Mouse (Mus musculus) duodenum, adult 2 months (tissue): ENCODE results near the gene Atp6v1f. TPM values are rescaled to one million over a fixed set of nuclear protein-coding genes. Genes with fewer than 3 reads are reported as not detected.

Source experiments
- polyA plus RNA-seq: library from polyadenylated mRNA; depleted of rRNA; stranded (reverse); fragments of >200 nt; gene quantifications from 2 replicates; pipeline ENCODE4 v1.2.3, GENCODE M21; 2012; ENCODE audit warnings: low replicate concordance; rRNA removed

The Atp6v1f gene
- 203 and 282 TPM in 2 replicates for polyA plus RNA-seq

DNA sequence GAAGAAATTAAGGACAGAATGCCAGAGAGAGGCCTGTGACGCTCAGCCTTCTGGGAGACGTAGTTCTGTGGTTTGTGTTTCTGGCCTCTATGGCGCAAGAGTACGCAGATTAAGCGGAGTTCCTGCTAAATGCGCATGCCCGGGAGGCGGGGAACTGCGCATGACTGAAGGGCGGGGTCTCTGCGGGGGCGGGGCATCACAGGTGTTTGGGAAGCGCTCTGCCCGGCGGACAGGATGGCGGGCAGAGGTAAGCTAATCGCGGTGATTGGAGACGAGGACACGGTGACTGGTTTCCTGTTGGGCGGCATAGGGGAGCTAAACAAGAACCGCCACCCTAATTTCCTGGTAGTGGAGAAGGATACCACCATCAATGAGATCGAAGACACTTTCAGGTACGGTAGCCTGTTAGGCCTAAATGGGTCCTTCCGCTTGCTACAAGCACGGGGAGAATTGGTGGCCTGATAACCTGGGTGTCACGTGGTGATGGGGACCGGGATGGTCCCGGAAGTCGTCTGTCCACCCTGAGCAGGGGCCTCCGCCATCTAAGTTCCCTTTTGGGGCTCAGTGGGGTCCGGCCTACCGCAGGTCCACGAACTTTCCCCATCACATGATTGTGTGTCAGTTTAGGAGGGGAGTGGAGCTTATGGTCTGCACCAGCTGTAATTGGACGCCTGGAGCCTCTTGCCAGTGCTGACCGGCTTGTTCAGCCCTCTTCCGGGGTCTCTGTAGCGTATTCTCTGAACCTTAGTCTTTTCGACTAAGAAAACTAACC lies at the start of gene Atp6v1f:
Atp6v1f (plus strand) TSS at position 136 of the 772 bp plus-strand sequence.

DNA sequence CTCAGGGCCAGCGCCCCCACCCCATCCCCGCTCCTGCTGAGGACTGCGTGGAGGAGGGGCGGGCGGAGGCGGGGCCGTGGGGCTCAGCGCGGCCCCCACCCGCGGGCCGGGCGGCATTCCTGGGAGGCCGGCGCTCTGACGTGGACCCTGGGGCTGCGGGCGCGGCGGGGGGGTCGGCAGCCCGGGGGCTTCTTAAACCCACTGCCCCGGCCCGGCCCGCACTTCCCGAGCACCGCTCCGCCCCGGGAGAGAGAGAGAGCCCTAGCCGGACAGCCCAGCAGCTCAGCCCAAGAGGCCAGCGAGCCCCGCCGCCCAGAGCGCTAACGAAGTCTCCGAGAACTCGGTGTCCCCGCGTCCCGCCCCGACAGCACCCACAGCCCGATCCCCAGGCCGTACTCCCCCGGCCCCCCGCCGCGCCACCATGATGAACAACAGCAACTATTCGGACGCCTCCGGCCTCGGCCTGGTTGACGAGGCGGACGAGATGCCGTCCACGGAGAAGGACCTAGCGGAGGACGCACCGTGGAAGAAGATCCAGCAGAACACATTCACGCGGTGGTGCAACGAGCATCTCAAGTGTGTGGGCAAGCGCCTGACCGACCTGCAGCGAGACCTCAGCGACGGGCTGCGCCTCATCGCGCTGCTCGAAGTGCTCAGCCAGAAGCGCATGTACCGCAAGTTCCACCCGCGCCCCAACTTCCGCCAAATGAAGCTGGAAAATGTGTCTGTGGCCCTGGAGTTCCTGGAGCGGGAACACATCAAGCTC lies 34.3 kb upstream of the Atp6v1f start, which contains the start of gene Flnc:
Flnc (plus strand) TSS at position 219 of the 766 bp plus-strand sequence.

DNA sequence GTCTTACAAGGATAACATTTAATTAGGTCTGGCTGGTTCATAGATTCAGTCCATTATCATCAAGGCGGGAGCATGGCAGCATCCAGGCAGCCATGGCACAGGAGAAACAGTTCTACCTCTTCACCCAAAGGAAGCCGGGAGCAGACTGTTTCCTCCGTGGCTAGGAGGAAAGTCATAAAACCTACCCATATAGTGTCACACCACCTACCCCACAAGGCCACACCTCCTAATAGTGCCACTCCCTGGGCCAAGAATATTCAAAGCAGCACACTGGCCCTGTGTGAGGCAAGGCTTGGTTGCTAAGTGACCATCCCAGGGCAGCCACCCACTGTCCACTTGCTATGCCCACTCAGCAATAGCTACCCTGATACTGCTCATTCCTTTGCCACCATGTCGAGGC lies 3.6 kb downstream of the Atp6v1f start, which contains the start of gene Atp6v1fnb:
Atp6v1fnb (plus strand) TSS at position 301 of the 400 bp plus-strand sequence.

DNA sequence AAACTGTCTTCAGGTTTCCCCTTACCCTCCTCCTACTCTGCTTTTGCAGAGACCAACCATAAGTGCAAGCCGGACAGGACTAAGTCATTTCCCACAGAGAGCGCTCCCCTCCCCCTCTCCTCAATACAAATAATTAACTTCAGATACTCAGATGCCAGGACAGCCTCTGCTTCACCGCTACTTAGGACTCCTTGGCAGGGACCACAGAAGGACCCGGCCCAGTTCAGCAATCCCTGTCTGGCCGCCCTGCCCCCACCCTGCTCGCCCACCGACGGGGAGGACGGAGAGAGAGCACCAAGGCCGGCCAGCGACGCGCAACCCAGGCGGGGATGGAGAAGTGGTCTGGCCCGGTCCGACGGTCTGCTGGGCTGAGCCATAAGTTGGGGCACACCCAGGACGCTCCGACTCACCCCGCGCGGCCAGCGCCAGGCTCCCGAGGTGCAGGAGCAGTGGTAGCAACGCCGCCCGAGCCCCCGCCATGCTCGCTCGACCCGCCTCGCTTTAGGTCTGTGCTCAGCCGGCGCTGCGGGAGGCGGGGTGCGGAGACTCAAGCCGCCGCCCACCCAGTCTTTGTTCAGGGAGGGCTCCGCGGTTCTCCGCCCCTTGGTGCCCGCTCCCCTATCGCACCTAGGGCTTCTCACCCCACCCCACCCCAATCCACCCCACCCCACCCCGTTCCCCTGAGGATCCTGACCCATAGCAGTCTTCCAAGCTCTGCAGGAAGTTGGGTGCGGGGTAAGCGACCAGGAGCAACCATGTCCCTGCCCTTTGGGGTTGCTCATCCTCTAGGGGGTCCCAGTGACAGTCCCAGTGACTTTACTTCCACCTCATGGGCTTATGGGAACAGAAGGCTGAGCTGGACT lies 40.2 kb downstream of the Atp6v1f start, which contains the start of gene Kcp:
Kcp (minus strand) TSS at position 506 of the 863 bp plus-strand sequence.

Other genes starting within 250 kb of the Atp6v1f start
- 5.1 and 22.3 TPM in 2 replicates for gene Hilpda, start 195.2 kb upstream of the Atp6v1f start, polyA plus RNA-seq
- gene Fam71f2, start 188.1 kb upstream of the Atp6v1f start, polyA plus RNA-seq: 0.39 and 0.56 TPM in 2 replicates
- gene Fam71f1, start 148.6 kb upstream of the Atp6v1f start, polyA plus RNA-seq: not detected in 2 replicates
- gene Calu, start 119.6 kb upstream of the Atp6v1f start, polyA plus RNA-seq: 13.7 and 14.7 TPM in 2 replicates
- not detected in 2 replicates for gene Opn1sw, start 79.2 kb upstream of the Atp6v1f start, polyA plus RNA-seq
- 1.00 and 2.3 TPM in 2 replicates for gene Ccdc136, start 71.4 kb upstream of the Atp6v1f start, polyA plus RNA-seq
- 4.8 and 9.1 TPM in 2 replicates for gene Flnc, start 34.5 kb upstream of the Atp6v1f start, polyA plus RNA-seq
- gene Atp6v1fnb, start 3.7 kb downstream of the Atp6v1f start, polyA plus RNA-seq: not detected in 2 replicates
- 5.0 and 7.2 TPM in 2 replicates for gene Kcp, start 40.2 kb downstream of the Atp6v1f start, polyA plus RNA-seq
- 11.5 and 15.4 TPM in 2 replicates for gene Irf5, start 58.9 kb downstream of the Atp6v1f start, polyA plus RNA-seq
- 10.2 and 36.5 TPM in 2 replicates for gene Tnpo3, start 142.2 kb downstream of the Atp6v1f start, polyA plus RNA-seq
- gene Tspan33, start 226.5 kb downstream of the Atp6v1f start, polyA plus RNA-seq: 1.2 and 2.9 TPM in 2 replicates